Mouse (Mus musculus) lung, embryonic 14.5 days (tissue): Measurements from ENCODE around the gene Ccp110. TPM values are rescaled to one million over a fixed set of nuclear protein-coding genes. Genes with fewer than 3 reads are reported as not detected.

ENCODE experiments used
- ATAC-seq: fragments of 200-750 bp; cut with Nextera tagmentation; 2 replicates; pipeline ENCODE4 v1.8.0; 2017; ENCODE audit warnings: mild to moderate bottlenecking, moderate TSS enrichment, moderate library complexity; ENCODE audit not compliant: insufficient read depth
- DNase-seq: peaks from one replicate; pipeline ENCODE4 v3.0.0-alpha.2; 2015
- H3K27ac ChIP-seq: fragments of 300-500 bp; sonication (generic); 2 replicates; pipeline ENCODE4 v1.5.1; 2014; ENCODE audit warnings: low read depth, mild to moderate bottlenecking, moderate library complexity
- H3K27me3 ChIP-seq: fragments of 300-500 bp; sonication (generic); 2 replicates; pipeline ENCODE4 v1.6.1; 2014; ENCODE audit warnings: low read length, control low read depth; ENCODE audit not compliant: insufficient read depth
- H3K36me3 ChIP-seq: fragments of 300-500 bp; sonication (generic); 2 replicates; pipeline ENCODE4 v1.6.1; 2014; ENCODE audit warnings: control low read depth; ENCODE audit not compliant: insufficient read depth
- H3K4me1 ChIP-seq: fragments of 300-500 bp; sonication (generic); 2 replicates; pipeline ENCODE4 v1.6.1; 2014; ENCODE audit warnings: antibody characterized with exemption, control low read depth; ENCODE audit not compliant: insufficient read depth
- H3K4me2 ChIP-seq: fragments of 300-500 bp; sonication (generic); 2 replicates; pipeline ENCODE4 v1.6.1; 2014; ENCODE audit warnings: mild to moderate bottlenecking
- H3K4me3 ChIP-seq: fragments of 300-500 bp; sonication (generic); 2 replicates; pipeline ENCODE4 v1.5.1; 2014; ENCODE audit warnings: low read depth, low read length
- H3K9ac ChIP-seq: fragments of 300-500 bp; sonication (generic); 2 replicates; pipeline ENCODE4 v1.6.1; 2014
- H3K9me3 ChIP-seq: fragments of 300-500 bp; sonication (generic); 2 replicates; pipeline ENCODE4 v1.6.1; 2016; ENCODE audit warnings: low read depth, low read length, control low read depth
- CTCF ChIP-seq: IDR thresholded peaks from 2 replicates; pipeline ENCODE4 v1.5.1; 2016; ENCODE audit warnings: antibody characterized with exemption, low read depth
- WGBS: fragments of 180-500 bp; shearing (Covaris S2); extraction: QIAGEN DNeasy Blood & Tissue Kit; methylation state at CpG from one replicate; pipeline ENCODE4 v1.1.7; 2014; 5-methylcytosine and 5-hydroxymethylcytosine counted together
- polyA plus RNA-seq: library from polyadenylated mRNA; unstranded; fragments of >200 nt; fragmentation: Nextera tagmentation; extraction: Ambion mirVana; gene quantifications from 2 replicates; pipeline ENCODE4 v1.2.1, GENCODE M21; 2014

Ccp110 gene
- polyA plus RNA-seq, 1 experiment from 2014 or later = 13.5 TPM

DNA sequence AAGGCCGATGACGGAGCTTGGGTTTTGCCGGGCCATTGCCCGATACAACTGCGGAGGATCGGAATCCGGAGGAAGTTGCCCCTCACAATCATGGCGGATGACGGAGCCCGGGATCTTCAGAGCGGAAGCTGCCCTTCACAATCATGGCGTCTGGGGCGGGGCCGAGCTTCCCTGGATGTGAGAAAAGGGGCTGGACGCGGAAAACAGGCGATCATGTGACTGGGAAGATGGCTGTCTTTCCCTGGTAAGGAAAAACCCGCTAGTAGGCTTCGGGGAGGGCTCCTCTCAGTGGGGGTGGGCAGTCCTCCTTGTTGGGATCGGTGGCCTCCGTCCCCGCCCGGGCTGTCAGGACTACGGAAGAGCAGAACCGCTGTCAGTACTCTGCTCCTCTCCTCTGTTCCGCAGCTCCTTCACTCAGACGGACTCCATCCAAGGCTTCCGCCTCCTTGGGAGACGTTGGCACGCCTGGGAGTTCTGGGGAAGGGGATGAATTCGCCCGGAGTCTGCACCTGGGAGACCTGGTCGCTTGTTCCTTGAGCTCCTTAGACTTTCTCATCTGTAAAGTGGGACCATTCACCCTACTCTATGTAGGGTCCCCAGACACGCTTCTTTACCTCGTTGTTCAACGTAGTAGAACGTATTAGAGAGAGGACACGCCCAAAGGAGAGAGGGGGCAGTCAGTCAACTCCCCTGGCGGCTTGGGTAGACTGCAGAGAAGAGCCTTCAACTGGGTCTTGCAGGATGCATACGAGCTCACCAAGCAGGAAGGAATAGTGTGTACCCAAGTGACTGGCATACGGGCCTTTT lies 28.4 kb downstream of the Ccp110 start:
- no peak for TF ChIP-seq CTCF
- ATAC-seq (peak; percentile 96), DNase-seq (peak; percentile 99)
- Histone ChIP-seq H3K36me3 (peaks cover 17% of the 10 kb centered on the region; the same call in 1 of the 2 replicates), H3K9me3 (no peaks in the 10 kb centered on the region), H3K4me3 (peak overlapping the region; percentile 72), H3K27ac (0 out of 2 replicates have a peak overlapping the region, but pooled peaks have one; percentile 30), H3K27me3 (no peaks in the 10 kb centered on the region), H3K9ac (peak overlapping the region; percentile 60), H3K4me2 (peak overlapping the region; percentile 85), H3K4me1 (no peaks in the 10 kb centered on the region)
- 2% methylated on average over 41 of the region's 41 CpGs for WGBS

DNA sequence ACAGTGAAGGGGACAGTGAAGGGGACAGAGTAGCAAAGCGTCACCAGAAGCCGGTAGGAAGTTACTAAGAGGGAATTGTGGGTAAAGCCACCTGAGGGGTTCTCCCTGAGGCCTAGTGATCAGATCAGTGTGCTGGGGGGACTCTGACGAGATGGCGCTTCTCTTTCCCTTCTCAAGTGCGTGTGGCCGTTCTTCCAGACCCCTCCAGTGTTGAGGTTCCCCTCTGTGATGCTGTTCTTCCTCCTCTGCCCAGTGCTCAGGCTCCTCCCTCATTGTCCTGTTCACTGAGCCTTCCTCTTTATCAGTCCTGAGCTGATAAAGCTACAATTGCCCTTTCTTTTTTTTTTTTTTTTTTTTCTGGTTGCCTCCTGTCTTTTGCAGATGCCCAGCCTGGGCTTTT lies 29.9 kb downstream of the Ccp110 start:
- WGBS = 83% methylated on average over 6 of the region's 6 CpGs
- H3K27ac ChIP-seq = no peak overlapping the region
- H3K4me3 ChIP-seq = no peak overlapping the region
- TF ChIP-seq CTCF = no peak
- H3K4me2 ChIP-seq = no peak overlapping the region
- no peak overlapping the region for H3K9ac ChIP-seq
- no peaks in the 10 kb centered on the region for H3K9me3 ChIP-seq
- peaks cover 18% of the 10 kb centered on the region; the same call in 1 of the 2 replicates for H3K36me3 ChIP-seq
- DNase-seq (no peak), ATAC-seq (no peak)
- H3K27me3 ChIP-seq = no peaks in the 10 kb centered on the region
- no peaks in the 10 kb centered on the region for H3K4me1 ChIP-seq

DNA sequence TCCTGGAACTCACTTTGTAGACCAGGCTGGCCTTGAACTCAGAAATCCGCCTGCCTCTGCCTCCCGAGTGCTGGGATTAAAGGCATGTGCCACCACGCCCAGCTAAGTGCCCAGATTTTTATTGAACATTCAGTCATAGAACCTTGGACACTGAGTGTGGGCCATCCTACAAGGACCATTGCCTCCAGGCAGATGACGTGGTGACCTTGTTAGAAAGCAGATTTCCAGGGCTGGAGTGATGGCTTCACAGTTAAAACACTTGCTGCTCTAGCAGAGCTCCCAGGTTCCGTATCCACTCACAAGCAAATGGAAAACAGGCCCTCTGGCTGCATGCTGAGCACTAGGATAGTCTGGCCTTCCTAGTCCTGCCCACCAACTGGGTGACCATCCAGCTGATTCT lies 32.4 kb downstream of the Ccp110 start:
- WGBS = 89% methylated on average over 5 of the region's 5 CpGs
- no peak overlapping the region for H3K9ac ChIP-seq
- H3K27ac ChIP-seq = no peak overlapping the region
- H3K4me3 ChIP-seq = no peak overlapping the region
- no peak for DNase-seq
- no peaks in the 10 kb centered on the region for H3K27me3 ChIP-seq
- no peaks in the 10 kb centered on the region for H3K4me1 ChIP-seq
- no peak for TF ChIP-seq CTCF
- H3K9me3 ChIP-seq = no peaks in the 10 kb centered on the region
- ATAC-seq = no peak
- H3K4me2 ChIP-seq = no peak overlapping the region
- peaks cover 42% of the 10 kb centered on the region; the same call in 1 of the 2 replicates for H3K36me3 ChIP-seq

DNA sequence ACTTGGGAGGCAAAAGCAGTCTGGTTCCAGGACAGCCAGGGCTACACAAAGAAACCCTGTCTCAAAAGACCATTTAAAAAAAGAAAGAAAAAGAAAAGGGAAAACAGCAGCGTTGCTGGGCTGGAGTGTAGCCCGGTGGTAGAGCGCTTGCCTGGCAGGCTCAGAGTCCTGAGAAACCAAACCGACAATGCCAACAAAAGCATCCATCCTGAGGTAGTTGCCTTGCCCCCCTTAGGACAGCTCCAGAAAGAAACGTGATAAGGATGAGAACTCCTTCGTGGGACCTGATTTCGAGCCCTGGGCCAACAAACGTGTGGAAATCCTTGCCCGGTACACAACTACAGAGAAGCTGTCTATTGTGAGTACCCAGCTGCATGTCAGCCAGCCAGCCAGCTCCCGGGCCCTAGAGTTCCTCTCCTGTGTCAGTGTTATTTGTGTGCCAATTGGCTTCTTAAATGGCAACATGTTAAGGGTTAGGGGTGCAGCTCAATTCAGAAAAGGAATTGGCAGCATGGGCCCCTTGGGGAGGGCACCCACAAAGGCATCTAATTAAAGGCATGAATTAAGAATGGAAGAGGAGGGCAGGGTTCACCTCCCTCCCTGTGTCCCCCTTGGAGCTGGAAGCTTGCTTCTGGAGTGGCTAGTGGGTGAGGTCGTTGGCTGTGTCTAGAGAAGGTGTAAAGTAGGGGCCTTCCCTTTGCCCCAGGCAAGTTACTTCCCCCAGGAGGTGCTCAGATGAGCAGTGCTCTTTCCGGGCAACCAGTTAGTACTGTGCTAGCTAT lies 35.7 kb downstream of the Ccp110 start:
- Histone ChIP-seq H3K27me3 (no peaks in the 10 kb centered on the region), H3K4me1 (no peaks in the 10 kb centered on the region), H3K9ac (no peak overlapping the region), H3K9me3 (no peaks in the 10 kb centered on the region), H3K4me3 (no peak overlapping the region), H3K36me3 (peaks cover 74% of the 10 kb centered on the region), H3K4me2 (no peak overlapping the region), H3K27ac (no peak overlapping the region)
- 90% methylated on average over 12 of the region's 12 CpGs for WGBS
- no peak for TF ChIP-seq CTCF
- ATAC-seq = no peak
- no peak for DNase-seq

DNA sequence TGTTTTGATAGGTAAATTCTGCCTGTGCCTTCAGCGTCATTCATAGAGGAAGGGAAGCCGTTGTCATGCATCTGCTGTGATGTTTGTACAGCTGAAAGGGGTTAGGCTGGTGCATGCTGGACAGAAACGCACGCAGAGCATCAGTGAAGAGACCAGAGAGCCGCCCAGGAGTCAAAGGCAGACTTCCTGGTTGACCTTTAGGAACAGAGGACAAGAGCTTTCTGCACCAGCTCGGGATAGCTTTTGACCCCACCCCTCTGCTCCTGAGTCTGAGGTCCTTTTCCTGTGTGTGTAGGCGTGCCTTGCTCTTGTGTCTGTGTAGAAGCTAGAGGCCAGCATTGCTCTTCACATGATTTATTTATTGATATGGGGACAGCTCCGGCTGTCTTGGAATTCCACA lies 37.4 kb downstream of the Ccp110 start:
- H3K27ac ChIP-seq = no peak overlapping the region
- no peak overlapping the region for H3K9ac ChIP-seq
- no peak overlapping the region for H3K4me2 ChIP-seq
- ATAC-seq (no peak), DNase-seq (no peak)
- no peaks in the 10 kb centered on the region for H3K9me3 ChIP-seq
- no peaks in the 10 kb centered on the region for H3K27me3 ChIP-seq
- no peak overlapping the region for H3K4me3 ChIP-seq
- H3K4me1 ChIP-seq = no peaks in the 10 kb centered on the region
- TF ChIP-seq CTCF = no peak
- 78% methylated on average over 8 of the region's 8 CpGs for WGBS
- peaks cover 81% of the 10 kb centered on the region for H3K36me3 ChIP-seq

DNA sequence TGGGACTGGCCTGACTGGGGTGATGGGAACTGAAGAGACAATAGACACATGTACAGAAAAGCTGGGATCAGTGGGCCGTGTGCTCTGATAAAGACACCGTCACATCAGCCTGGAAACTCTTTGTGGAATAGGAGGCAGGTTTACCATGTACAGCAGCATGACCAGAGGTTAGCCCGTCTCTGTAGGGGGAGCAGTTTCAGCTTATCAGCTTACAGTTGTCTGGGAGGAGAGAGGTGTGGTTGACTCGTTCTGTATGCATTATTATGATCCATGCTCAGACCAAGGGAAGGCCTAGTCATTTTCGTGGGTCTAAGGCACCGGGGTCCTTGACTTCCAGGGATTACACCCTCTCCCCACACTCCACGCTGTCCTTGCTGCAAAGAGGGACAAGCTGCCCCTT lies 39.3 kb downstream of the Ccp110 start:
- ATAC-seq (no peak), DNase-seq (no peak)
- 86% methylated on average over 7 of the region's 7 CpGs for WGBS
- H3K36me3 ChIP-seq = peaks cover 88% of the 10 kb centered on the region
- no peak overlapping the region for H3K4me3 ChIP-seq
- no peaks in the 10 kb centered on the region for H3K9me3 ChIP-seq
- H3K4me1 ChIP-seq = no peaks in the 10 kb centered on the region
- no peaks in the 10 kb centered on the region for H3K27me3 ChIP-seq
- no peak overlapping the region for H3K27ac ChIP-seq
- TF ChIP-seq CTCF = no peak
- H3K4me2 ChIP-seq = no peak overlapping the region
- no peak overlapping the region for H3K9ac ChIP-seq

- no peak overlapping the region for H3K27ac ChIP-seq
- H3K9me3 ChIP-seq = no peaks in the 10 kb centered on the region
- ATAC-seq = no peak
- no peak overlapping the region for H3K4me2 ChIP-seq
- peaks cover 57% of the 10 kb centered on the region for H3K36me3 ChIP-seq
- no peak overlapping the region for H3K9ac ChIP-seq
- WGBS = 60% methylated on average over 7 of the region's 7 CpGs
- no peak for TF ChIP-seq CTCF
- H3K27me3 ChIP-seq = no peaks in the 10 kb centered on the region
- no peak for DNase-seq
- no peaks in the 10 kb centered on the region; the same call in 1 of the 2 replicates for H3K4me1 ChIP-seq
- no peak overlapping the region for H3K4me3 ChIP-seq
Observed at GRCm38 (mm10) chr7:118755756-118756155, 43.4 kb downstream of the Ccp110 start.
